Mouse (Mus musculus) kidney, postnatal 0 days (tissue): ENCODE data around the gene Dcaf6. TPM values are rescaled to one million over a fixed set of nuclear protein-coding genes. Genes with fewer than 3 reads are reported as not detected.

ENCODE experiments used
- ATAC-seq: fragments of 200-750 bp; cut with Nextera tagmentation; replicated peaks from 2 replicates; pipeline ENCODE4 v1.8.0; 2017; ENCODE audit warnings: low read depth, moderate number of reproducible peaks, moderate TSS enrichment, moderate library complexity; ENCODE audit not compliant: low FRiP score
- DNase-seq: peaks from one replicate; pipeline ENCODE4 v3.0.0-alpha.2; 2016; ENCODE audit warnings: low spot score
- H3K27ac ChIP-seq: fragments of 300-500 bp; sonication (generic); 2 replicates; pipeline ENCODE4 v1.5.1; 2014; ENCODE audit warnings: mild to moderate bottlenecking
- H3K27me3 ChIP-seq: fragments of 300-500 bp; sonication (generic); 2 replicates; pipeline ENCODE4 v1.6.1; 2014; ENCODE audit warnings: low read length, mixed read lengths; ENCODE audit not compliant: insufficient read depth
- H3K36me3 ChIP-seq: fragments of 300-500 bp; sonication (generic); 2 replicates; pipeline ENCODE4 v1.6.1; 2014; ENCODE audit warnings: low read length, mixed read lengths; ENCODE audit not compliant: insufficient read depth
- H3K4me1 ChIP-seq: fragments of 300-500 bp; sonication (generic); replicated peaks from 2 replicates; pipeline ENCODE4 v1.6.1; 2014; ENCODE audit warnings: antibody characterized with exemption, low read length, mixed read lengths; ENCODE audit not compliant: insufficient read depth
- H3K4me2 ChIP-seq: fragments of 300-500 bp; sonication (generic); 2 replicates; pipeline ENCODE4 v1.6.1; 2014; ENCODE audit warnings: mild to moderate bottlenecking, low read length, moderate library complexity, mixed read lengths
- H3K4me3 ChIP-seq: fragments of 300-500 bp; sonication (generic); replicated peaks from 2 replicates; pipeline ENCODE4 v1.5.1; 2014; ENCODE audit warnings: low read depth, low read length
- H3K9ac ChIP-seq: fragments of 300-500 bp; sonication (generic); 2 replicates; pipeline ENCODE4 v1.6.1; 2014; ENCODE audit warnings: low read depth, low read length
- H3K9me3 ChIP-seq: fragments of 300-500 bp; sonication (generic); replicated peaks from 2 replicates; pipeline ENCODE4 v1.6.1; 2016; ENCODE audit warnings: low read length, inconsistent platforms, mixed read lengths
- CTCF ChIP-seq: IDR thresholded peaks from 2 replicates; pipeline ENCODE4 v1.5.1; 2016; ENCODE audit warnings: antibody characterized with exemption, low read depth, mild to moderate bottlenecking, moderate library complexity
- WGBS: fragments of 180-500 bp; shearing (Covaris S2); extraction: QIAGEN DNeasy Blood & Tissue Kit; methylation state at CpG from one replicate; pipeline ENCODE4 v1.1.7; 2014; 5-methylcytosine and 5-hydroxymethylcytosine counted together
- polyA plus RNA-seq: library from polyadenylated mRNA; unstranded; fragments of >200 nt; fragmentation: Nextera tagmentation; extraction: Ambion mirVana; gene quantifications from 2 replicates; pipeline ENCODE4 v1.2.1, GENCODE M21; 2015

Dcaf6 gene
- polyA plus RNA-seq, 1 experiment from 2014 or later, result 20.6 TPM

DNA sequence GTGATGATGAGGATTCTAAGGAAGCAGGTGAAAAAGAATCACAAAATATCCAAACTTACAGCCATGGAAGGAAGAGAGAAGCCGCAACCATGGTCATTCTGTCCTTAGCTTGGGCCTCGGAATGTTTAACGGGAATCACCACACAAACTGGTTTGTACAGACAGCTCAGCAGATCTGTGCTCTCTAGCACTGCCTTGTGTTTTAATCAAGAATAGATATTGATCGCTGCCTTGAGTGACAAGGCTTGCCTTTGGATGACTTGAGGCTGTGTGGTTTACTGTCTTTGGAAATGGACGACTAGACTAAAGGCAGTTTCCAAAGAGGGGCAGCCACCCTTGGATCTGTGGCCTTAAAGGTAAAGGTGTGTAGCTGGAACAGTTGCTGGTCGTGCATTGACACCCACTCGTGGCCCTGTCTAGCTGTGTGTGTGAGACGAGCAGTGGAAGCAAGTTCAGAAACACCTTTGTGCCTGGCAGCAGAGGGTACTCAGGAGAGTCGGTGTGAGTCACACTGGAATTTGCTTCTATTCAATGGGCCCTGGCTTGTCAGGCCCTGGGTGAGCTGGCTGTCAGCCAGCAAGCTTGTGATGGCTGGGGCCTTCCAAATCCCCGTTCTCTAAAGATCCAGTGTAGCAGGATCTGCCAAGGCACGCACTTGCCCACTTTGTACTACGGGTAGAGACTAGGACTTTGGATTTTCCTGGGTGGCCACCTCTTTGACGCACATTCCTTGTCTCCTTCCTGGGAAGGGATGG is 157.6 kb downstream of the Dcaf6 start:
- Histone ChIP-seq H3K4me1 (no peaks in the 10 kb centered on the region), H3K4me3 (no peak overlapping the region), H3K27me3 (no peaks in the 10 kb centered on the region), H3K9me3 (no peaks in the 10 kb centered on the region), H3K4me2 (no peak overlapping the region), H3K27ac (peak overlapping the region; percentile 60), H3K9ac (no peak overlapping the region), H3K36me3 (peaks cover 4% of the 10 kb centered on the region; the same call in 1 of the 2 replicates)
- DNase-seq (peak; percentile 46), ATAC-seq (peak; percentile 89)
- no peak for TF ChIP-seq CTCF
- WGBS, result 74% methylated on average over 13 of the region's 13 CpGs

DNA sequence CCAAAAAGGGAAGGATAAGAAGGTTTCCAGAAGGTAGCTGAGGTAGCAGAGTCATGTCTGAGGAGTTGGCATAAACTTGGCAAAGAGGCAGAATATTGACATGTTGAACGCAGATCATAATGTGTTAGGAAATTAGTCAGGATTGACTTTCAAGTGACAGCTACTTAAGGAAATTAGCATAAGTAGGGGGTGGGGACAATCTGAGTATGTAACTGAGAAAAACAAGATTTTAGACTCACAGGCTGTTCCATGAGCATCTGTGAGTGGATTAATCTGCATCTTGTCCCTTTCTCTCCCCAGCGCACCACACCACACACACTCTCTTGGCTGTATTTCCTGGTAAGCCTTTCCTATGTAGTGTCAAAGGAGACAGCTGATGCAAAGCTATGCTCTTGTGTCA is 158.7 kb downstream of the Dcaf6 start:
- TF ChIP-seq CTCF, result no peak
- Histone ChIP-seq H3K4me1 (no peaks in the 10 kb centered on the region), H3K4me3 (no peak overlapping the region), H3K27ac (no peak overlapping the region), H3K36me3 (peaks cover 4% of the 10 kb centered on the region; the same call in 1 of the 2 replicates), H3K4me2 (no peak overlapping the region), H3K9me3 (no peaks in the 10 kb centered on the region), H3K27me3 (no peaks in the 10 kb centered on the region), H3K9ac (no peak overlapping the region)
- 95% methylated on average over 2 of the region's 2 CpGs for WGBS
- ATAC-seq, result no peak
- no peak for DNase-seq

DNA sequence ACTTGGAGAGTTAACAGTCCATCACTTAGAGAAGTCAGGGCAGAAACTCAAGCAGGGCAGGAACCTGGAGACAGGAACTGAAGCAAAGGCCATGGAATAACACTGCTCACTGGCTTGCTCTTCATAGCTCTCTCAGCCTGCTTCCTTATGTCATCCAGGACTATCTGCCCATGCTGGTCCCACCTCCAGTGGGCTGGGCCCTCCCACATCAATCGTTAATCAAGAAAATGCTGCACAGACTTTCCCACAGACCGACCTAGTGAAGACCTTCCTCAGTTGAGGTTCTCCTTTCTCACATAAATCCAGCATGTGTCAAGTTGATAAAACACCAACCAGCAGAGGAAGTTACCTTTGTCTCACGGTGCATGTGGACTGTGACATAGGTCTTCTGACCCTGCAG is 159.2 kb downstream of the Dcaf6 start:
- Histone ChIP-seq H3K4me1 (no peaks in the 10 kb centered on the region), H3K27me3 (no peaks in the 10 kb centered on the region), H3K27ac (no peak overlapping the region), H3K9ac (no peak overlapping the region), H3K36me3 (no peaks in the 10 kb centered on the region), H3K9me3 (no peaks in the 10 kb centered on the region), H3K4me2 (no peak overlapping the region), H3K4me3 (no peak overlapping the region)
- WGBS, result 13% methylated on average over 3 of the region's 3 CpGs
- ATAC-seq (no peak), DNase-seq (no peak)
- TF ChIP-seq CTCF, result no peak

DNA sequence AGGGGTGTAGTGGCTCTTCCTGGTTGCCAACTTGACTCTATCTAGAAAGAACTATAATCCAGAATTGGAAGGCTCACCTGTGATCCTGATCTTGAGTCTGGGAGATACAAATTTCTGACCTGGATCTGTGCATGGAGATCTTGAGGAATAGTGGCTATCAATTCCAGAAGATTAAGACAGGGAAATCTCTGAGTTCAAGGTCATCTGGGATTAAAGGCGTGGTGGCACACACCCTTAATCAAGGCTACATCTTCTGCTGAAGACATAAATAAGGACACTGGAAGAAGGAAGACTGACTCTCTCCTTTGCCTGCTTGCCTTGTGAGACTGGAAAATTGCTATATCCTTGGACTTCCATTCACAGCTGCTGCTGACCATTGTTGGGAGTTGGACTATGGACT is 164.8 kb downstream of the Dcaf6 start, which contains the start of gene Gpr161:
Gene Gpr161, plus strand, starts transcription at position 301 of the 400 bp plus-strand sequence.
- TF ChIP-seq CTCF, result no peak
- no peak for ATAC-seq
- Histone ChIP-seq H3K36me3 (no peaks in the 10 kb centered on the region), H3K27ac (no peak within 1 kb of the TSS), H3K9ac (no peak within 1 kb of the TSS), H3K27me3 (no peaks in the 10 kb centered on the region), H3K4me2 (no peak within 1 kb of the TSS), H3K4me1 (no peaks in the 10 kb centered on the region), H3K4me3 (no peak within 1 kb of the TSS), H3K9me3 (no peaks in the 10 kb centered on the region)
- no peak for DNase-seq
- 93% methylated on average over 1 of the region's 1 CpGs for WGBS

DNA sequence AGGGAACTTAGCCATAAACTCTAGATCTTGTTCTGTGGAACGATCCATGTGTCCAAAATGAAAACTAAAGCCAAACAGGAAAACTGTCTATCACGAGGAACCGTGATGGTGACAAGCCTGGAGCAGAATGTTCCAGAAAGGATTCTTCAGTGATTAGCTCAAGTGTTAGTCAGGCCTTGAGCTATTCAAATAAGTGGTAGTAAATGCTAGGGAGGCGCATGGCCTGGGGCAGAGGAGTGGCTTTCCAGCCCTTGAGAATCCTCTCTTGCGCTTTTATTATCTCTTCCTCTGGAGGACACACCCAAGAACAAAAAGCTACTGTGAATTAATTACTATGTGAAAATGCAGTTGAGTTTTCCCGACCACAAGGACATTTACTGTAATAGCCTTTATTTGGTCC is 168.7 kb downstream of the Dcaf6 start:
- WGBS, result 78% methylated on average over 6 of the region's 6 CpGs
- DNase-seq (no peak), ATAC-seq (no peak)
- Histone ChIP-seq H3K4me3 (no peak overlapping the region), H3K4me1 (no peaks in the 10 kb centered on the region), H3K9ac (no peak overlapping the region), H3K4me2 (no peak overlapping the region), H3K9me3 (no peaks in the 10 kb centered on the region), H3K27me3 (no peaks in the 10 kb centered on the region), H3K36me3 (no peaks in the 10 kb centered on the region), H3K27ac (no peak overlapping the region)
- TF ChIP-seq CTCF, result no peak

DNA sequence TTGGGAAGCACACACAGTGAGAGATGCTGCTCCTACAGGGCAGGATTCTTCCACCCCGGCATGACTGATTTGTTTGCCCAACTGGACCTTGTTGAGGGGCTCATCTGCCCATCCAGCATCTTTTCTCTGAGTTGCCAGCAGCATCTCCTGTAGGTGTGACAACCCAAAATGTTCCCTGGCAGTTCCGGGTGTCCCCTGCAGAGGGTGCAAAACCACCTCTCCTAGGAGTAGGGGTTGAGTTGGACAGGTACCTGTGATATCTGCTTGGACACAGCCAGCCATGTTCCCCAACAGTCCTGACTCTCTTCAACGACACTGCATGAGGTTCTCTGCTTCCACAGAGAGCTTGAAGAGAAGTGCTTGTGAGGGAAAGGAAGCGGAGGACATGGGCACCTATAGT is 170.4 kb downstream of the Dcaf6 start:
- peak; percentile 56 for TF ChIP-seq CTCF
- Histone ChIP-seq H3K36me3 (no peaks in the 10 kb centered on the region), H3K27ac (no peak overlapping the region), H3K9me3 (no peaks in the 10 kb centered on the region), H3K9ac (no peak overlapping the region), H3K4me1 (no peaks in the 10 kb centered on the region), H3K27me3 (no peaks in the 10 kb centered on the region), H3K4me2 (no peak overlapping the region), H3K4me3 (no peak overlapping the region)
- DNase-seq, result no peak
- no peak for ATAC-seq
- 90% methylated on average over 4 of the region's 4 CpGs for WGBS

DNA sequence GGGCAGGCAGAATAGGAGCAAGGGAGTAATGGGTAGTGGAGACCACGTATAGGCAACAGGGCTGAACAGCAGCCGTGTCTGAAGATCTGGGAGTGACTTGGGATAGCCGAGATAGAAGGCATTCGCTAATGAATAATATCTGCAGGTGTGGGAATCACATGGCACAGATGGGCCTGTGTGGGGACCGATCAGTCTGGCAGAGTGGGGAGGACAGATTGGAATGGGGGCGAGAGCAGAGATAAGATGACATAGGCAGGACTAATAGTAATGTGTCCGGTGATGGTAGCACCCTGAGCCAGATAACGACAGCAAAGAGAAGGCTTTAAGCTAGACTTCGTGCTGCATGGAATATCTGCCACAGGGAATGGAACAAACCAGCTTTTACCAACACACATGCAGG is 172.1 kb downstream of the Dcaf6 start:
- 93% methylated on average over 9 of the region's 9 CpGs for WGBS
- H3K9me3 ChIP-seq, result no peaks in the 10 kb centered on the region
- 0 out of 2 replicates have a peak, but pooled peaks cover 2% of the 10 kb centered on the region for H3K4me1 ChIP-seq
- H3K27me3 ChIP-seq, result no peaks in the 10 kb centered on the region
- H3K27ac ChIP-seq, result no peak overlapping the region
- H3K4me3 ChIP-seq, result no peak overlapping the region
- ATAC-seq (no peak), DNase-seq (no peak)
- no peak for TF ChIP-seq CTCF
- H3K36me3 ChIP-seq, result no peaks in the 10 kb centered on the region
- no peak overlapping the region for H3K9ac ChIP-seq
- no peak overlapping the region for H3K4me2 ChIP-seq
